Mouse (Mus musculus) hindbrain, embryonic 14.5 days (tissue): ENCODE results near the gene Tm4sf1. TPM values are rescaled to one million over a fixed set of nuclear protein-coding genes. Genes with fewer than 3 reads are reported as not detected.

Experiments
- ATAC-seq: fragments of 200-750 bp; cut with Nextera tagmentation; 2 replicates; pipeline ENCODE4 v1.8.0; 2017; ENCODE audit warnings: moderate number of reproducible peaks, mild to moderate bottlenecking, moderate TSS enrichment, moderate library complexity; ENCODE audit not compliant: low FRiP score
- DNase-seq: peaks from one replicate; pipeline ENCODE4 v3.0.0-alpha.2; 2015; ENCODE audit warnings: low spot score
- H3K27ac ChIP-seq: fragments of 300-500 bp; sonication (generic); 2 replicates; pipeline ENCODE4 v1.5.1; 2014; ENCODE audit warnings: mild to moderate bottlenecking, moderate library complexity
- H3K27me3 ChIP-seq: fragments of 300-500 bp; sonication (generic); 2 replicates; pipeline ENCODE4 v1.6.1; 2014; ENCODE audit warnings: mild to moderate bottlenecking, low read length, mixed read lengths; ENCODE audit not compliant: control insufficient read depth, insufficient read depth
- H3K36me3 ChIP-seq: fragments of 300-500 bp; sonication (generic); replicated peaks from 2 replicates; pipeline ENCODE4 v1.6.1; 2014; ENCODE audit not compliant: control insufficient read depth, insufficient read depth
- H3K4me1 ChIP-seq: fragments of 300-500 bp; sonication (generic); replicated peaks from 2 replicates; pipeline ENCODE4 v1.6.1; 2014; ENCODE audit warnings: antibody characterized with exemption, low read length, mixed read lengths; ENCODE audit not compliant: control insufficient read depth, insufficient read depth
- H3K4me2 ChIP-seq: fragments of 300-500 bp; sonication (generic); replicated peaks from 2 replicates; pipeline ENCODE4 v1.6.1; 2014; ENCODE audit warnings: mild to moderate bottlenecking, moderate library complexity
- H3K4me3 ChIP-seq: fragments of 300-500 bp; sonication (generic); replicated peaks from 2 replicates; pipeline ENCODE4 v1.5.1; 2014; ENCODE audit warnings: mild to moderate bottlenecking, low read length
- H3K9ac ChIP-seq: fragments of 300-500 bp; sonication (generic); 2 replicates; pipeline ENCODE4 v1.6.1; 2014
- H3K9me3 ChIP-seq: fragments of 300-500 bp; sonication (generic); 2 replicates; pipeline ENCODE4 v1.6.1; 2016; ENCODE audit warnings: low read length; ENCODE audit not compliant: control insufficient read depth
- WGBS: fragments of 180-500 bp; shearing (Covaris S2); extraction: QIAGEN DNeasy Blood & Tissue Kit; methylation state at CpG from one replicate; pipeline ENCODE4 v1.1.7; 2014; 5-methylcytosine and 5-hydroxymethylcytosine counted together
- polyA plus RNA-seq: library from polyadenylated mRNA; unstranded; fragments of >200 nt; fragmentation: Nextera tagmentation; extraction: Ambion mirVana; gene quantifications from 2 replicates; pipeline ENCODE4 v1.2.1, GENCODE M21; 2014

Gene Tm4sf1
- polyA plus RNA-seq, 1 experiment from 2014 or later, result 38.6 TPM

GRCm38 (mm10) chr3:57292826-57293225, 9.0 kb downstream of the Tm4sf1 start:
- WGBS, result 74% methylated on average over 11 of the region's 11 CpGs
- Histone ChIP-seq H3K9ac (no peak overlapping the region), H3K27me3 (no peaks in the 10 kb centered on the region), H3K27ac (no peak overlapping the region), H3K9me3 (no peaks in the 10 kb centered on the region), H3K4me1 (peaks cover 6% of the 10 kb centered on the region), H3K4me3 (no peak overlapping the region), H3K36me3 (no peaks in the 10 kb centered on the region), H3K4me2 (no peak overlapping the region)
- DNase-seq (no peak), ATAC-seq (no peak)

DNA sequence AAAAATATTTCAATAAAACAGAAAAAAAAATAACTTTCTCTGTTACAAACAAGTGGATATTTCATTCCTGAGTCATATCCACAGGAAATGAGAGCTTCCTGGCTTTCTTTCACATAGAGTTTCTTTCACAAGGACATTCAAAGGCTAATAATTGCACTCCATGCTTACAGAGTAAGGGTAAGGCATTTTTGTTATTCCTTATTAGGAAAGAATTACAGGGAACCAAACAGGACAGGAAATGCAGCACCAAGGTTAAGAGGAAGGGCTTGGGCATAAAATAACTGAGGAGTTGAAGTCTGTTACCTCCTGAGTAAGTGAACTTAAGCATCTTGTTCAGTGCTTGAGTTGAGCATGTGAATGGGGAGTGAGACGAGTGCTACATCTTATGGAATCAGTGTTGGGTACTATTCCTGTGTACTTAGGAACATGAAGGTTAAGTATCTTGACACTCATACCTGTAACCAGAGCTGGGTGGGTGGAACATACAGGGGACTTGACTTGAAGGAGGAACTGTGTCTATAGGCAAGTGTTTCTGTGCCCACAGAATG, 12.8 kb downstream of the Tm4sf1 start:
- no peak overlapping the region for H3K4me3 ChIP-seq
- no peaks in the 10 kb centered on the region for H3K36me3 ChIP-seq
- H3K9me3 ChIP-seq, result no peaks in the 10 kb centered on the region
- H3K9ac ChIP-seq, result no peak overlapping the region
- no peaks in the 10 kb centered on the region for H3K27me3 ChIP-seq
- 89% methylated on average over 1 of the region's 1 CpGs for WGBS
- H3K4me2 ChIP-seq, result no peak overlapping the region
- DNase-seq, result no peak
- no peak overlapping the region for H3K27ac ChIP-seq
- no peaks in the 10 kb centered on the region for H3K4me1 ChIP-seq
- no peak for ATAC-seq

DNA sequence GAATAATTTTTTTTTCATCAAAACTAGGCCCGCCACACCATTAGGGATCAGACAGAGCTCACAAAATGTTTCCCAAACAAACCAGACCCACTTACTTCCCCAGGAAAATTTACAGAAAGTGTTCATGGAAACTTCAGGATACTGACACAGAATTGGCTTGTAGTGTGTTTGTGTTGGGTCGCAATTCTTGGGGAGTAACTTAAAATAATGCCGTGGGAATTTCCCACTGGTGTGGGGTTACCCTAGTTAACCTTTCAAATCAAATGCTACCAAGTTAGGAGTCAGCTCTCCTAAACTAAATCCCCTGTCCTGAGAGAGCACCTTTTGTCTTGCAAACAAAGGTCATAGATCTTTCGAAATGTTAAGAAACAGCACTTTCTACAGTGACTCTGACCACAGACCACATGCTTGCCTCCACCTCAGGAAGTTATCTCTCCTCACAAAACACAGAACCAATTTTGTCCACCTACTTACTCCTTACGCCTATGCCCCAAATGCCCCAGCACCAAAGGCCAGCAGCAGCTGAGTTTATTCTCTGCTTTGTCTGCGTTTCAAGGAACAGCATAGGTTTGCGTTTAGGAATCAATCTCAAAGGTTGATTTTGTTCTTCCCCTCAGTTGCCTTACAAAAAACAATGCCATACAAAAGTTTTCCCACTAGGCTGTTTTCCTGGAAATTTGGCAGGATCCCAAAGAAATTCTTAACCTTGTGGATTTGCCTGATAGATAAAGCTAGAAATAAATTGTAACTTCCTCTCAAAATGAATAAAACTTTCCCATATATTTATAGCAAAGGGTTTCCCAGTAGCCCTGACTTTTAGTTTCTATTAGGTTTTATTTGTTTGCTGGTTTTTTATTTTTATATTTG, 13.7 kb downstream of the Tm4sf1 start:
- Histone ChIP-seq H3K27me3 (no peaks in the 10 kb centered on the region), H3K4me3 (no peak overlapping the region)

DNA sequence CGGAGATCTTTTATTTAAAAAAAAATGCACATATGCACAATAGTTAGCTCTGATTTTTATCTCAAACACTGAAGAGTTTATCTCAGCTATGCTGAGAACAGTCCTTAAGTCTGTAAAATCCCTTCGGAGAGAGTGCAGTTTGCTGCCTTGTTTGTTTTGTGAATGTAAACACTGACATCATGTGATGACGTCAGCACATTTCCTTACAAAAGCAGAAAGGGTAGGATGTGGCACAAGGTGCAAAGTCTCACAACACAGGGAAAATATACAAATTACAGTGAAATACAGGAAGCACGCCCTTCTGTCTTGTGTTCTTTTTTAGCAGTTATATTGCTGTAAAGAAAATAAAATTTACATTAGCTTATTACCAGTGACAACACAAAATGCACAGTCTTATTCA, 14.3 kb downstream of the Tm4sf1 start:
- ATAC-seq, result no peak
- Histone ChIP-seq H3K9me3 (no peaks in the 10 kb centered on the region), H3K4me1 (no peaks in the 10 kb centered on the region), H3K36me3 (no peaks in the 10 kb centered on the region), H3K27ac (no peak overlapping the region), H3K27me3 (no peaks in the 10 kb centered on the region), H3K4me2 (no peak overlapping the region), H3K9ac (no peak overlapping the region), H3K4me3 (no peak overlapping the region)
- DNase-seq, result no peak
- 62% methylated on average over 4 of the region's 4 CpGs for WGBS

More for the DNA sequence above, 13.7 kb downstream of the Tm4sf1 start:
- ATAC-seq (no peak), DNase-seq (no peak)
- no peak overlapping the region for H3K4me2 ChIP-seq
- 0 out of 2 replicates have a peak overlapping the region, but pooled peaks have one; percentile 62 for H3K27ac ChIP-seq
- no peaks in the 10 kb centered on the region for H3K4me1 ChIP-seq
- 38% methylated on average over 7 of the region's 7 CpGs for WGBS
- no peak overlapping the region for H3K9ac ChIP-seq
- no peaks in the 10 kb centered on the region for H3K9me3 ChIP-seq
- no peaks in the 10 kb centered on the region for H3K36me3 ChIP-seq

- Histone ChIP-seq H3K4me3 (no peak overlapping the region), H3K36me3 (no peaks in the 10 kb centered on the region), H3K27ac (no peak overlapping the region), H3K4me2 (no peak overlapping the region), H3K27me3 (no peaks in the 10 kb centered on the region), H3K9ac (no peak overlapping the region), H3K9me3 (no peaks in the 10 kb centered on the region), H3K4me1 (no peaks in the 10 kb centered on the region)
- 87% methylated on average over 4 of the region's 4 CpGs for WGBS
- ATAC-seq, result no peak
- no peak for DNase-seq
Observed at GRCm38 (mm10) chr3:57278225-57278624, 23.6 kb downstream of the Tm4sf1 start.

DNA sequence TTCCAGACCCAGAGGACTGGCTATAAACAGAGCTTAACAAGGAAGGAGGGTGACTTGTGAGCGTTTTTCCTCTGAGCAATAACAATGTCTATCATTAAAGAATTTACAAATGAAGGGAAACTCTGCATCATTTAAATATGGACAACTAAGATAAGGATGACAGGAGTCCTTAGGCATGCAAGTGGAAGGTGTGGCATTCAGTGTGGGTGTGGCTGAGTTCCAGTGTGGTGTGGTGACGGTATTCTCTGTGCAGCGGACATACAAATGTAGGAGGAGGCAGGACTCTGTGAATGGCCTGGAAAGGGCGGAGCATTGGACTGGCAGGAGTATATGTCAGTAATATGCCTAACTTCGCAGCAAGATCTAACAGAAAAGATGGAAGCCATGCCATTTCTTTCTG, 24.3 kb downstream of the Tm4sf1 start:
- H3K36me3 ChIP-seq, result no peaks in the 10 kb centered on the region
- H3K4me2 ChIP-seq, result no peak overlapping the region
- no peak overlapping the region for H3K27ac ChIP-seq
- no peaks in the 10 kb centered on the region for H3K27me3 ChIP-seq
- no peaks in the 10 kb centered on the region for H3K4me1 ChIP-seq
- no peak overlapping the region for H3K4me3 ChIP-seq
- DNase-seq (no peak), ATAC-seq (no peak)
- no peak overlapping the region for H3K9ac ChIP-seq
- H3K9me3 ChIP-seq, result no peaks in the 10 kb centered on the region
- whole genome bisulfite sequencing, result 84% methylated on average over 5 of the region's 5 CpGs

GRCm38 (mm10) chr3:57276821-57277220, 25.0 kb downstream of the Tm4sf1 start:
- DNase-seq (no peak), ATAC-seq (no peak)
- no peaks in the 10 kb centered on the region for H3K9me3 ChIP-seq
- H3K9ac ChIP-seq, result no peak overlapping the region
- no peaks in the 10 kb centered on the region for H3K27me3 ChIP-seq
- H3K36me3 ChIP-seq, result no peaks in the 10 kb centered on the region
- H3K4me3 ChIP-seq, result no peak overlapping the region
- 88% methylated on average over 3 of the region's 3 CpGs for WGBS
- H3K4me1 ChIP-seq, result no peaks in the 10 kb centered on the region
- H3K27ac ChIP-seq, result no peak overlapping the region
- H3K4me2 ChIP-seq, result no peak overlapping the region

GRCm38 (mm10) chr3:57268994-57269393, 32.8 kb downstream of the Tm4sf1 start:
- no peaks in the 10 kb centered on the region for H3K4me1 ChIP-seq
- H3K36me3 ChIP-seq, result no peaks in the 10 kb centered on the region
- no peak overlapping the region for H3K9ac ChIP-seq
- no peak for DNase-seq
- H3K27ac ChIP-seq, result no peak overlapping the region
- no peak overlapping the region for H3K4me2 ChIP-seq
- no peaks in the 10 kb centered on the region for H3K27me3 ChIP-seq
- WGBS, result 90% methylated on average over 2 of the region's 2 CpGs
- H3K4me3 ChIP-seq, result no peak overlapping the region
- ATAC-seq, result no peak
- H3K9me3 ChIP-seq, result no peaks in the 10 kb centered on the region

- H3K4me3 ChIP-seq, result no peak overlapping the region
- H3K4me1 ChIP-seq, result no peaks in the 10 kb centered on the region
- H3K36me3 ChIP-seq, result no peaks in the 10 kb centered on the region
- no peaks in the 10 kb centered on the region for H3K27me3 ChIP-seq
- no peaks in the 10 kb centered on the region for H3K9me3 ChIP-seq
- H3K4me2 ChIP-seq, result no peak overlapping the region
- no peak overlapping the region for H3K27ac ChIP-seq
- WGBS, result 34% methylated on average over 6 of the region's 6 CpGs
- DNase-seq (peak; percentile 82), ATAC-seq (peak; percentile 75)
- no peak overlapping the region for H3K9ac ChIP-seq
Observed at GRCm38 (mm10) chr3:57267559-57268173, 34.1 kb downstream of the Tm4sf1 start.
